Mouse (Mus musculus): ENCODE measurements around the gene Ankub1.

DNA sequence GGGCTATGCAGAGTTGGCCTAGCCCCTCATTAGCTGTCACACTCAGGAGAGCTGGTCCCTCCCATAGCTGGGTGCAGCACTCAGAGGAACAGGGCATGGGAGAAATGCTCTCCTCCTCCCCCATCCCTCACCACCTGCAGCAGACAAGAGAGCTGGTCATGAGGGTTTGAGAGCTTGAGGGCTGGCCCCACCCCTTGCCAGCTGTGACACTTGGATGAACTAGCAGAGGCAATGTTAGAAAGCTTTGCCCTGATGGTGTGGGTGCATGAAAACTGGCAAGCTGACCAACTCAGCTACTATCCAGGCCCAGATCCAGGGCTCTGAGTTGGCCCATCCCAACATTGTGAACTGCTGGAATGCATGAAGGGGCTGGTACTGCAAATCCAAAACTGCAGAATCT lies 14.8 kb downstream of the Ankub1 start:
- TF ChIP-seq CTCF (IDR thresholded peaks at IDR 0.05; ENCODE audit: low read depth), result no peak
- no peak for TF ChIP-seq EP300 (IDR thresholded peaks at IDR 0.05; ENCODE audit: low read depth)
